Mouse (Mus musculus) small intestine, adult 2 months (tissue): Measurements from ENCODE around the gene Olfr527. TPM values are rescaled to one million over a fixed set of nuclear protein-coding genes. Genes with fewer than 3 reads are reported as not detected.

Experiments used
- H3K27ac ChIP-seq: fragments of 200-500 bp; 2 replicates; pipeline ENCODE4 v1.5.1; 2012; ENCODE audit warnings: low read depth, low read length, control low read depth, inconsistent platforms; ENCODE audit not compliant: insufficient read depth
- H3K27me3 ChIP-seq: fragments of 200-500 bp; 2 replicates; pipeline ENCODE4 v1.6.1; 2012; ENCODE audit warnings: mild to moderate bottlenecking, moderate library complexity, low read length, inconsistent platforms; ENCODE audit not compliant: control insufficient read depth, insufficient read depth
- H3K36me3 ChIP-seq: fragments of 200-500 bp; 2 replicates; pipeline ENCODE4 v1.6.1; 2012; ENCODE audit warnings: mild to moderate bottlenecking, low read length, control low read depth, inconsistent platforms; ENCODE audit not compliant: control insufficient read depth, insufficient read depth
- H3K4me1 ChIP-seq: fragments of 200-500 bp; 2 replicates; pipeline ENCODE4 v1.6.1; 2012; ENCODE audit warnings: low read length, inconsistent platforms, mixed read lengths; ENCODE audit not compliant: control insufficient read depth, insufficient read depth, insufficient read length
- H3K4me3 ChIP-seq: fragments of 200-500 bp; 2 replicates; pipeline ENCODE4 v1.5.1; 2012; ENCODE audit warnings: low read depth, mild to moderate bottlenecking, control low read depth, inconsistent platforms, low read length, moderate library complexity
- CTCF ChIP-seq: fragments of 200-500 bp; IDR thresholded peaks from 2 replicates; pipeline ENCODE4 v1.5.1; 2012; ENCODE audit warnings: low read depth, mild to moderate bottlenecking, control low read depth, inconsistent platforms, low read length, moderate library complexity, mixed read lengths; ENCODE audit not compliant: insufficient replicate concordance, insufficient read length; ENCODE audit errors: extremely low read depth
- POLR2A ChIP-seq: fragments of 200-500 bp; IDR thresholded peaks from 2 replicates; pipeline ENCODE4 v1.6.1; 2012; ENCODE audit warnings: low read depth, mild to moderate bottlenecking, control low read depth, inconsistent platforms, low read length, moderate library complexity
- WGBS: fragments of 180-500 bp; shearing (Covaris S2); methylation state at CpG from one replicate; pipeline ENCODE4 v1.1.7; 2018; 5-methylcytosine and 5-hydroxymethylcytosine counted together
- polyA plus RNA-seq: library from polyadenylated mRNA; depleted of rRNA; stranded (reverse); fragments of >200 nt; gene quantifications from 2 replicates; pipeline ENCODE4 v1.2.3, GENCODE M21; 2012; rRNA removed

Gene Olfr527
- polyA plus RNA-seq, 1 experiment, result not detected

DNA sequence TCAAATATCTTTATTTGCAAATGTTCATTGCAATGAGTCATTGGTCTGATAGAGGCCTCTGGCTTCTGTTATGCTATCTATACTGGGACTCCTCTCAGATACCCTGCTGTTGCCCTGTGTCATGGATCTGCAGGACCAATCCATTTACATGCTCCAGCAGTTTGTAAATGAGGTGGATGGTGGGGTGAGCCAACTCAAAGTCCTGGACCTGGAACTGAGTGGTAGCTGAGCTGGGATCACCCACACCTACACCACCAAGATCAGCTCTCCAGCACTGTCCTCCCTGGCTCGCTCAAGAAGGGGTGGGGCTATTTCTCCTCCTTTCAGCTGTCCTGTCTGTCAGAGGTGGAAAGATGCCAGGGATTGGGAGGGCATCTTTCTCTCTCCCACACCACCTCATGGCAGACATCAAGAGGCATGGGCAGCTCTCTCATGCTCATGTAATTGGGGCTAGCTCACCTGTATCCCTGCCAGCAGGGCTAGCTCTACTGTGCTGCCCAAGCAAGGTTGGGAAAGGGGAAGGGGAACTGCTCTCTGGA, 4.0 kb upstream of the Olfr527 start:
- Histone ChIP-seq H3K4me3 (no peak overlapping the region), H3K27ac (no peak overlapping the region), H3K27me3 (no peaks in the 10 kb centered on the region), H3K36me3 (no peaks in the 10 kb centered on the region), H3K4me1 (no peaks in the 10 kb centered on the region)
- 28% methylated on average over 1 of the region's 1 CpGs for WGBS
- TF ChIP-seq POLR2A, result no peak

DNA sequence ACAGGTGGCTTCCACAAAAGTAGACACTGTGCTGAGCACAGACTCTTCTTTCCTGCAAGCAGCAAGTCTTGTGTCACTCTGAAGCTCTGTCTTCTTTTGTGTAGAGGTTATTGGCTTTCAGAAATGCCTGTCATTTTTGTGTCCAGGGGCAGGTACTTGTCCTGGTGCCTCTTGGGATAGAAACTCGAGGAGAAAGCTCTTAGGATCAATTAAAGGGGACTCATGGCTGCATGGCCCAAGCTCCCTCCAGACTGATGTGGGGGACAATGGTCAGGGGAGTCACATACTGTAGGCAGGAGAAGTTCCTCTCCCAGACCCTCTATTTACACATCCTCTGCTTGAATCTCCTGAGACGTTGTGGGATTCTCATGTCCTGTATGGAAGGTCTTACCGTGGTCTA, 27.8 kb downstream of the Olfr527 start, which contains the start of gene Olfr60:
Gene Olfr60 (minus strand): TSS at position 101 of the 400 bp plus-strand sequence.
- no peak within 1 kb of the TSS for H3K4me3 ChIP-seq
- H3K27ac ChIP-seq, result no peak within 1 kb of the TSS
- TF ChIP-seq CTCF, result no peak
- TF ChIP-seq POLR2A, result no peak
- 67% methylated on average over 3 of the region's 3 CpGs for WGBS
- no peaks in the 10 kb centered on the region for H3K4me1 ChIP-seq
- H3K27me3 ChIP-seq, result no peaks in the 10 kb centered on the region
- no peaks in the 10 kb centered on the region for H3K36me3 ChIP-seq

DNA sequence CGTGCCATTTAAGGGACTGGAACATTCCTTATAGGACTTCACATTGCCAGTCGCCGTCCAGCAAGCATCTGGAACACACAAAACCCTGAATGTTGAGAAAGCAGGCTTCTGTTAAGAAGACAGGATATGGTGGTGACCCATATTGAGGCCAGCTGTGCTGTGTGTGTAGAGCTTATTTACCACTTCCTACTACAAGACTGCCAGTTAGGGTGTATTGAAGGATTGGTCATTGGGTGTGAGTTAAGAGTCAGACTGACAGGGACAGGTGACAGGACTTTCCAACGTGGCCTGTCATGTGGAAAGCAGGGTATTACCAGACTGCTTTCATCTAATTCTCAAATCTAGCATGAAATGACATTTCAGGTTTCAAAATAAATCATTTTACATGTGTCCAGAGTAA, 40.5 kb downstream of the Olfr527 start:
- TF ChIP-seq CTCF (no peak), POLR2A (no peak)
- Histone ChIP-seq H3K36me3 (no peaks in the 10 kb centered on the region), H3K4me1 (no peaks in the 10 kb centered on the region), H3K27ac (no peak overlapping the region; the same call in 1 of the 2 replicates), H3K27me3 (no peaks in the 10 kb centered on the region), H3K4me3 (no peak overlapping the region)
- WGBS, result 65% methylated on average over 4 of the region's 4 CpGs

DNA sequence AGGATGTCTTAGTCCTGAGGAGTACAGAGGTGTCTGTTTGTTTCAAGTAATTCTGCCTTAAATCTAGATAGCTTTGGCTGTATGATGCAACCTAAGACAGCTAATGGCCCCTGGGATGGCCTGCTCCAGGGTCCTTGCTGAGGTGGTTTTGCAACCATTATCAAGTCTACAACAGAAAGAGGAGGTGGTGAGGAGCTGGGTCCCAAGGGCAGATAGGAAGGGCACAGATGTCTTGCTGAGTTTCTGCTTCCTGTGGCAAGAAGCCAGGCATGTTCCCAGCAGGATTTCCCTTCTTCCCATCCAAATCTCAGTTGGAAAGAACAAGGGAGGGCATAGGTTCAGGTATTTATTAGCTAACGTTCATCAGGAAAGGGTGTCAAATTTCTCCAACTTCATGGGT, 42.4 kb downstream of the Olfr527 start, which contains the start of gene Olfr530:
Gene Olfr530 (minus strand): TSS at position 101 of the 400 bp plus-strand sequence.
- Histone ChIP-seq H3K27me3 (no peaks in the 10 kb centered on the region), H3K4me1 (no peaks in the 10 kb centered on the region), H3K27ac (peak within 1 kb of the TSS; percentile 53; the same call in 1 of the 2 replicates), H3K4me3 (no peak within 1 kb of the TSS), H3K36me3 (no peaks in the 10 kb centered on the region)
- 22% methylated on average over 1 of the region's 1 CpGs for WGBS
- TF ChIP-seq CTCF (no peak), POLR2A (no peak)

DNA sequence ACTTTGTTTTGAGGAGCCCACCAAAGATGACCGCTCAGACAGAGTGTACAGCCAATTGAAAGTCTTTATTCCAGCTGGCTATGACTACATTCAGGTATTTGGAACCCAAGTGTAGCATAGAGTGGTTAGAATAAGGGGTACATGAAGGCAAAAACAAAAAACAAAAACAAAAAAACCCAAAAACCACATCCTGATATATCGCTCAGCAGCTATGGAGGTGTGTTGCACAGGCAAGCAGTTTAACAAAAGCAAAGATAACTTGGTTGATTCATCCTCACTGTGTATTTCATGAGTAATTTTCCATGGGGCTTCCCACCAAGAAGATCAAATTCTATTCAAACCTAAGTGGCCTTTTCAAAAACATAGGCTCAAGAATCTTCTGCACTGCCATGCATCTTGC, 43.1 kb downstream of the Olfr527 start:
- 90% methylated on average over 2 of the region's 2 CpGs for WGBS
- Histone ChIP-seq H3K27ac (peak overlapping the region; percentile 53; the same call in 1 of the 2 replicates), H3K4me3 (no peak overlapping the region), H3K36me3 (no peaks in the 10 kb centered on the region), H3K4me1 (no peaks in the 10 kb centered on the region), H3K27me3 (no peaks in the 10 kb centered on the region)
- TF ChIP-seq CTCF (no peak), POLR2A (no peak)

Other genes starting within 250 kb of the Olfr527 start
- 3,061 and 5,933 TPM in 2 replicates for gene Prap1, start 240.6 kb upstream of the Olfr527 start, polyA plus RNA-seq
- gene Fuom, start 231.6 kb upstream of the Olfr527 start, polyA plus RNA-seq, result 76.8 and 111 TPM in 2 replicates
- 11.0 and 13.5 TPM in 2 replicates for gene Paox, start 218.2 kb upstream of the Olfr527 start, polyA plus RNA-seq
- 47.4 and 48.1 TPM in 2 replicates for gene Echs1, start 217.5 kb upstream of the Olfr527 start, polyA plus RNA-seq
- gene Mtg1, start 196.5 kb upstream of the Olfr527 start, polyA plus RNA-seq, result 8.3 and 16.6 TPM in 2 replicates
- 0.29 and 0.34 TPM in 2 replicates for gene Sprn, start 179.1 kb upstream of the Olfr527 start, polyA plus RNA-seq
- not detected in 2 replicates for gene Olfr522, start 169.3 kb upstream of the Olfr527 start, polyA plus RNA-seq
- gene Olfr523, start 160.8 kb upstream of the Olfr527 start, polyA plus RNA-seq, result not detected in 2 replicates
- not detected in 2 replicates for gene Olfr524, start 128.1 kb upstream of the Olfr527 start, polyA plus RNA-seq
- 0.22 and 1.2 TPM in 2 replicates for gene Cd163l1, start 115.8 kb upstream of the Olfr527 start, polyA plus RNA-seq
- gene 5830411N06Rik, start 86.7 kb upstream of the Olfr527 start, polyA plus RNA-seq, result 0.18 and 0.28 TPM in 2 replicates
- not detected in 2 replicates for gene Olfr525, start 13.2 kb upstream of the Olfr527 start, polyA plus RNA-seq
- gene Olfr60, start 27.7 kb downstream of the Olfr527 start, polyA plus RNA-seq, result 0.36 and 1.6 TPM in 2 replicates
- not detected in 2 replicates for gene Olfr530, start 42.3 kb downstream of the Olfr527 start, polyA plus RNA-seq
- 0.04 TPM in 1 of 2 replicates, not detected in the other for gene Olfr531, start 68.9 kb downstream of the Olfr527 start, polyA plus RNA-seq
- not detected in 2 replicates for gene Olfr532, start 87.6 kb downstream of the Olfr527 start, polyA plus RNA-seq
- gene Olfr533, start 129.4 kb downstream of the Olfr527 start, polyA plus RNA-seq, result not detected in 2 replicates
- not detected in 2 replicates for gene Olfr535, start 150.2 kb downstream of the Olfr527 start, polyA plus RNA-seq
- gene Olfr536, start 173.4 kb downstream of the Olfr527 start, polyA plus RNA-seq, result not detected in 2 replicates
- not detected in 2 replicates for gene Olfr538, start 233.9 kb downstream of the Olfr527 start, polyA plus RNA-seq